Mouse (Mus musculus): ENCODE measurements around the gene Dgki.

GRCm38 (mm10) chr6:37030402-37030801 is 269.6 kb downstream of the Dgki start:
- TF ChIP-seq CTCF (IDR thresholded peaks at IDR 0.05; ENCODE audit: low read depth, low read length) (no peak), POLR2A (IDR thresholded peaks at IDR 0.05; ENCODE audit: insufficient read depth, low read length) (no peak)
